Comparison of ENCODE assay signal across 8 mouse cellular contexts in the genomic region with DNA sequence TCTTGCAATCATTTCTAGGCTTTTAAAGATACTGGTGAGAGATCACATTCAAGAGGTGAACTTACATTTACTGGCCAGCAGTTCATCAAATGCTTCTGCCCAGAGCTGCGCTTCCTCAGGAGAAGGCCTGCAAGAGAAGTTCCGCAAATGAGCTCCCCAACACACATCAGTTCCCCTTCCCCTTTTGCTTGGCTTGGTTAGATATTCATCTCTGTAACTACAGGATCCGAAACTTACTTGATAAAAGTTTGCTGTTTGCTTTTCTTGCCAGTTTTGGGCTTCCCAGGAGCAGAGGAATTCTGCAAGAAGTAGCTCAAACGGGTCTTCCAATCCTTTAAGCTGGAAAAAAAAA. TPM values are rescaled to one million over a fixed set of nuclear protein-coding genes. Genes with fewer than 3 reads are reported as not detected.
A peak's percentile ranks its signal among the peaks of the same experiment; 100 is the strongest.
DNase-seq lines count a peak whose midpoint lies in the region; ATAC-seq and TF ChIP-seq lines count a peak whose summit lies in the region.

No protein-coding gene starts in this region.

- peaks cover 14% of the 10 kb centered on the region for H3K36me3 ChIP-seq in thymus, adult 2 months (ENCODE audit: control insufficient read depth, insufficient read depth, low read length)
- peaks cover 5% of the 10 kb centered on the region; the same call in 1 of the 2 replicates for H3K36me3 ChIP-seq in heart, embryonic 12.5 days
- H3K36me3 ChIP-seq in liver, embryonic 13.5 days: no peaks in the 10 kb centered on the region

- no peak for TF ChIP-seq POLR2A in thymus, adult 2 months (IDR thresholded peaks at IDR 0.05; ENCODE audit: control insufficient read depth, extremely low read depth, insufficient read depth, low read length, poor library complexity)

- peaks cover 7% of the 10 kb centered on the region; the same call in 1 of the 2 replicates for H3K4me1 ChIP-seq in thymus, adult 2 months (replicated peaks; ENCODE audit: control insufficient read depth, insufficient read depth, low read length)
- peaks cover 7% of the 10 kb centered on the region; the same call in 1 of the 2 replicates for H3K4me1 ChIP-seq in heart, embryonic 12.5 days (replicated peaks)
- H3K4me1 ChIP-seq in liver, embryonic 13.5 days (replicated peaks): peaks cover 21% of the 10 kb centered on the region

- 28% methylated on average over 4 of the region's 4 CpGs for WGBS in thymus, adult 2 months
- WGBS in heart, embryonic 12.5 days: 69% methylated on average over 4 of the region's 4 CpGs
- WGBS in liver, embryonic 13.5 days (ENCODE audit: insufficient replicate concordance): 38% methylated on average over 4 of the region's 4 CpGs

- no peak overlapping the region for H3K4me3 ChIP-seq in thymus, adult 2 months (ENCODE audit: control insufficient read depth, insufficient read depth, low read length)
- H3K4me3 ChIP-seq in heart, embryonic 12.5 days: no peak overlapping the region
- peak overlapping the region; percentile 65 for H3K4me3 ChIP-seq in liver, embryonic 13.5 days (replicated peaks)

- H3K27ac ChIP-seq in thymus, adult 2 months (ENCODE audit: control insufficient read depth, insufficient read depth, low read length): no peak overlapping the region
- H3K27ac ChIP-seq in heart, embryonic 12.5 days (ENCODE audit: poor library complexity, severe bottlenecking): no peak overlapping the region
- no peak overlapping the region for H3K27ac ChIP-seq in liver, embryonic 13.5 days

- no peak for ATAC-seq in heart, embryonic 12.5 days (ENCODE audit: insufficient number of reproducible peaks, low FRiP score)
- ATAC-seq in liver, embryonic 13.5 days (ENCODE audit: low read depth): no peak
- ATAC-seq in neutrophil, adult 5-6 weeks (ENCODE audit: extremely low read depth, insufficient number of reproducible peaks, low FRiP score, poor library complexity, severe bottlenecking): peak; percentile 40

- no peak overlapping the region for H3K9ac ChIP-seq in heart, embryonic 12.5 days
- no peak overlapping the region; the same call in 1 of the 2 replicates for H3K9ac ChIP-seq in liver, embryonic 13.5 days

- DNase-seq in thymus, postnatal 14 days: peak; percentile 17
- no peak for DNase-seq in thymus, adult 2 months
- no peak for DNase-seq in liver, embryonic 13.5 days
- DNase-seq in gastrocnemius, postnatal 36 days: no peak
- no peak for DNase-seq in layer of hippocampus, postnatal 10 days (ENCODE audit: low spot score in 2 of 2)
- DNase-seq in T-cell, adult 2 months (ENCODE audit: low spot score): no peak

- H3K9me3 ChIP-seq in heart, embryonic 12.5 days (replicated peaks): no peaks in the 10 kb centered on the region
- no peaks in the 10 kb centered on the region for H3K9me3 ChIP-seq in liver, embryonic 13.5 days (replicated peaks)

- no peaks in the 10 kb centered on the region for H3K27me3 ChIP-seq in thymus, adult 2 months (ENCODE audit: control insufficient read depth, insufficient read depth, low read length)
- H3K27me3 ChIP-seq in heart, embryonic 12.5 days (replicated peaks): no peaks in the 10 kb centered on the region
- H3K27me3 ChIP-seq in liver, embryonic 13.5 days: no peaks in the 10 kb centered on the region

- intact Hi-C loops in gastrocnemius, postnatal 36 days (cut with DNase I): no loop called here

- TF ChIP-seq CTCF in thymus, adult 2 months (IDR thresholded peaks at IDR 0.05; ENCODE audit: borderline replicate concordance, control insufficient read depth, extremely low read depth, insufficient read depth, low read length, poor library complexity): no peak

- peak overlapping the region; percentile 98 for H3K4me2 ChIP-seq in heart, embryonic 12.5 days
- peak overlapping the region; percentile 80 for H3K4me2 ChIP-seq in liver, embryonic 13.5 days

RNA-seq across cellular contexts. Expression of gene Rgs2, which starts 1.3 kb away (rescaled TPM):
- 4.3 and 5.9 TPM in 2 replicates for polyA plus RNA-seq in thymus, adult 2 months (2012; rRNA removed)
- 16.1 and 17.4 TPM in 2 replicates for polyA plus RNA-seq in heart, embryonic 12.5 days (2016; fragmentation: Nextera tagmentation; extraction: Ambion mirVana)
- polyA plus RNA-seq in liver, embryonic 13.5 days (2015; fragmentation: Nextera tagmentation; extraction: Ambion mirVana): 8.1 and 11.9 TPM in 2 replicates
- total RNA-seq in neutrophil, adult 5-6 weeks (2017): 428 and 439 TPM in 2 replicates
- 1 to 10 TPM; 6.9 to 7.9 TPM for total RNA-seq in gastrocnemius, postnatal 36 days (2021)
- 10 to 100 TPM; 38.1 to 43.0 TPM for total RNA-seq in layer of hippocampus, postnatal 10 days (2021)
